Mouse (Mus musculus): ENCODE results near the gene Golga3. TPM values are rescaled to one million over a fixed set of nuclear protein-coding genes. Genes with fewer than 3 reads are reported as not detected.

The Golga3 gene
- total RNA-seq, 2 experiments from 2014 or later, result 47.1 to 47.5 TPM

- peak; percentile 87 to 90 for DNase-seq (ENCODE audit: low spot score in 2 of 2)
Observed at GRCm38 (mm10) chr5:110230780-110231461, 54.4 kb downstream of the Golga3 start, which contains the start of gene Ankle2. Ankle2 (plus strand) TSS chr5:110231004.

- no peak for DNase-seq (ENCODE audit: low spot score in 2 of 2)
Observed at GRCm38 (mm10) chr5:110231638-110232037, 55.1 kb downstream of the Golga3 start.

- no peak for DNase-seq (ENCODE audit: low spot score in 2 of 2)
Observed at GRCm38 (mm10) chr5:110232346-110232745, 55.8 kb downstream of the Golga3 start.

- DNase-seq (ENCODE audit: low spot score in 2 of 2), result no peak
Observed at GRCm38 (mm10) chr5:110244091-110244490, 67.6 kb downstream of the Golga3 start.

- DNase-seq (ENCODE audit: low spot score in 2 of 2), result no peak
Observed at GRCm38 (mm10) chr5:110266941-110267340, 90.4 kb downstream of the Golga3 start.

- peak; percentile 84 to 88 for DNase-seq (ENCODE audit: low spot score in 2 of 2)
Observed at GRCm38 (mm10) chr5:110269141-110270101, 92.9 kb downstream of the Golga3 start, which contains the start of gene Pgam5. Pgam5 (minus strand) TSS chr5:110269913.

GRCm38 (mm10) chr5:110270242-110270641 lies 93.7 kb downstream of the Golga3 start:
- DNase-seq (ENCODE audit: low spot score in 2 of 2), result no peak

GRCm38 (mm10) chr5:110274147-110274546 lies 97.6 kb downstream of the Golga3 start:
- DNase-seq (ENCODE audit: low spot score in 2 of 2), result no peak

GRCm38 (mm10) chr5:110274846-110275245 lies 98.3 kb downstream of the Golga3 start:
- DNase-seq (ENCODE audit: low spot score in 2 of 2), result no peak

Other genes starting within 250 kb of the Golga3 start
- gene Zfp932, start 180.2 kb upstream of the Golga3 start, total RNA-seq (2021), result 10 to 100 TPM; 45.4 to 54.8 TPM
- 1 to 10 TPM; 4.0 to 6.4 TPM for gene Gm17655, start 104.2 kb upstream of the Golga3 start, total RNA-seq (2021)
- gene Gm35315, start 82.3 kb upstream of the Golga3 start, total RNA-seq (2021), result under 1 TPM; 0.40 to 0.53 TPM
- 10 to 100 TPM; 10.4 to 10.9 TPM for gene Plcxd1, start 76.7 kb upstream of the Golga3 start, total RNA-seq (2021)
- gene Gtpbp6, start 68.5 kb upstream of the Golga3 start, total RNA-seq (2021), result 10 to 100 TPM; 81.8 to 96.5 TPM
- gene Zfp605, start 66.6 kb upstream of the Golga3 start, total RNA-seq (2021), result 10 to 100 TPM; 15.5 to 15.7 TPM
- 10 to 100 TPM; 42.3 to 54.0 TPM for gene Chfr, start 40.9 kb upstream of the Golga3 start, total RNA-seq (2021)
- 10 to 100 TPM; 41.8 to 45.2 TPM for gene Ankle2, start 54.3 kb downstream of the Golga3 start, total RNA-seq (2021)
- 10 to 100 TPM; 55.1 to 59.2 TPM for gene Pgam5, start 93.2 kb downstream of the Golga3 start, total RNA-seq (2021)
- 1 to 10 TPM; 7.9 to 9.5 TPM for gene Pxmp2, start 109.5 kb downstream of the Golga3 start, total RNA-seq (2021)
- gene Pole, start 109.6 kb downstream of the Golga3 start, total RNA-seq (2021), result 1 to 10 TPM in 1 of 2 experiments, under 1 TPM in 1; 0.73 to 1.0 TPM
- gene P2rx2, start 166.5 kb downstream of the Golga3 start, total RNA-seq (2021), result under 1 TPM in 1 of 2 experiments, not detected in 1; 0.23 TPM
- not detected for gene Lrcol1, start 168.0 kb downstream of the Golga3 start, total RNA-seq (2021)